Mouse (Mus musculus) heart, embryonic 10.5 days (tissue): ENCODE data around the gene Hist1h4c. TPM values are rescaled to one million over a fixed set of nuclear protein-coding genes. Genes with fewer than 3 reads are reported as not detected.

Experiments
- DNase-seq: peaks from one replicate; pipeline ENCODE4 v3.0.0-alpha.2; 2017; ENCODE audit warnings: low spot score
- H3K27ac ChIP-seq: fragments of 300-500 bp; sonication (generic); 2 replicates; pipeline ENCODE4 v1.5.1; 2016; ENCODE audit warnings: mild to moderate bottlenecking
- H3K27me3 ChIP-seq: fragments of 300-500 bp; sonication (generic); 2 replicates; pipeline ENCODE4 v1.6.1; 2016; ENCODE audit warnings: mild to moderate bottlenecking; ENCODE audit not compliant: poor library complexity, insufficient read depth, severe bottlenecking
- H3K36me3 ChIP-seq: fragments of 300-500 bp; sonication (generic); 2 replicates; pipeline ENCODE4 v1.6.1; 2016; ENCODE audit warnings: mild to moderate bottlenecking, moderate library complexity
- H3K4me1 ChIP-seq: fragments of 300-500 bp; sonication (generic); 2 replicates; pipeline ENCODE4 v1.6.1; 2016; ENCODE audit warnings: mild to moderate bottlenecking
- H3K4me3 ChIP-seq: fragments of 300-500 bp; sonication (generic); 2 replicates; pipeline ENCODE4 v1.5.1; 2016; ENCODE audit warnings: mild to moderate bottlenecking, moderate library complexity
- H3K9me3 ChIP-seq: fragments of 300-500 bp; sonication (generic); 2 replicates; pipeline ENCODE4 v1.6.1; 2016; ENCODE audit warnings: mild to moderate bottlenecking, moderate library complexity
- WGBS: fragments of 180-500 bp; shearing (Covaris S2); methylation state at CpG from one replicate; pipeline ENCODE4 v1.1.7; 2016; 5-methylcytosine and 5-hydroxymethylcytosine counted together
- polyA plus RNA-seq: library from polyadenylated mRNA; unstranded; fragments of >200 nt; fragmentation: Nextera tagmentation; extraction: Ambion mirVana; gene quantifications from 2 replicates; pipeline ENCODE4 v1.2.1, GENCODE M21; 2016

Gene Hist1h4c
- polyA plus RNA-seq, 1 experiment from 2014 or later = 3.3 TPM

- DNase-seq = no peak
- Histone ChIP-seq H3K4me3 (peak overlapping the region; percentile 65), H3K4me1 (peaks cover 9% of the 10 kb centered on the region; the same call in 1 of the 2 replicates), H3K27ac (peak overlapping the region; percentile 93), H3K27me3 (no peaks in the 10 kb centered on the region), H3K9me3 (no peaks in the 10 kb centered on the region), H3K36me3 (no peaks in the 10 kb centered on the region)
- under 1% methylated on average over 14 of the region's 14 CpGs for WGBS
Measured at GRCm38 (mm10) chr13:23739922-23740252, 41.6 kb upstream of the Hist1h4c start.

DNA sequence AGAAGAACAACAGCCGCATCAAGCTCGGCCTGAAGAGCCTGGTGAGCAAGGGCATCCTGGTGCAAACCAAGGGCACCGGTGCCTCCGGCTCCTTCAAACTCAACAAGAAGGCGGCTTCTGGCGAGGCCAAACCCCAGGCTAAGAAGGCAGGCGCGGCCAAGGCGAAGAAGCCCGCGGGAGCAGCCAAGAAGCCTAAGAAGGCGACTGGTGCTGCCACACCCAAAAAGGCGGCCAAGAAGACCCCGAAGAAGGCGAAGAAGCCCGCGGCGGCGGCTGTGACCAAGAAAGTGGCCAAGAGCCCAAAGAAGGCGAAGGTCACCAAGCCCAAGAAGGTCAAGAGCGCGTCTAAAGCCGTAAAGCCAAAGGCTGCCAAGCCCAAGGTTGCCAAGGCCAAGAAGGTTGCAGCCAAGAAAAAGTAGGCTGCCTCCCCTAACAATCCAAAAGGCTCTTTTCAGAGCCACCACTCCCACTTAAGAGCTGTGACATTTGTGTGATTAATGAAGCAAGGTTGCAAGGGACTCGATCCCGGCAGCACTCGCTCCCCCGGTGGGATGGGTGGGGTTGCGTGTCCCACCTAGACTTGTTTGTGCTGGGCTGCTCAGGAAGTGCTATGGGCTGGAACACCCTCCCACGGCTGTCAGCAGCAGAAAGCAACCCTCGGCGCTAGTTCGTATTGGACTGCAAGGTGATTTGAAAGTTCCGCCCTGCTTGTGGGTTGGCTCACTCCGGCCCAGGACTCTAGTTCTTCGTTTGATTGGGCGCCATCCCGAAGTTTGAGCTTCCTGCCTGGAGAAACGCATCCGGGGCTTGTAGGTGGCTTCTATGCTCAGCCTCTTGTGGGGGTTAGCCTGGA is 41.0 kb upstream of the Hist1h4c start:
- WGBS = under 1% methylated on average over 39 of the region's 39 CpGs
- Histone ChIP-seq H3K36me3 (no peaks in the 10 kb centered on the region), H3K4me3 (peak overlapping the region; percentile 65), H3K9me3 (no peaks in the 10 kb centered on the region), H3K4me1 (peaks cover 6% of the 10 kb centered on the region; the same call in 1 of the 2 replicates), H3K27ac (peak overlapping the region; percentile 93), H3K27me3 (no peaks in the 10 kb centered on the region)
- peak; percentile 96 for DNase-seq

DNA sequence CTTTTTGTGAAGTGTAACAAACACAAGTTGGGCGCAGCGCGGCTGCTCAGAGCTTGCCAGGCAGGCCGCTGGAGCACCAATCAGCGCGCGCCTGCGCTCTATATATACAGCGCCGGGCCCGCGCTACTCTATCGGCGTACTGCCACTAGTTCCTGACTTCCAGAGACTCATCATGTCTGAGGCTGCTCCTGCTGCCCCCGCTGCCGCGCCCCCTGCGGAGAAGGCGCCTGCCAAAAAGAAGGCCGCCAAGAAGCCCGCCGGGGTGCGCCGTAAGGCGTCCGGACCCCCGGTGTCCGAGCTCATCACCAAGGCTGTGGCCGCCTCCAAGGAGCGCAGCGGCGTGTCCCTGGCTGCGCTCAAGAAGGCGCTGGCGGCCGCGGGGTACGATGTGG is 40.4 kb upstream of the Hist1h4c start, which contains the start of gene Hist1h1c:
Gene Hist1h1c, plus strand, starts transcription at position 132 of the 392 bp plus-strand sequence.
- under 1% methylated on average over 38 of the region's 38 CpGs for WGBS
- H3K9me3 ChIP-seq = no peaks in the 10 kb centered on the region
- H3K27ac ChIP-seq = peak within 1 kb of the TSS; percentile 93
- H3K4me3 ChIP-seq = peak within 1 kb of the TSS; percentile 65
- H3K27me3 ChIP-seq = no peaks in the 10 kb centered on the region
- DNase-seq = peak; percentile 96
- no peaks in the 10 kb centered on the region for H3K36me3 ChIP-seq
- H3K4me1 ChIP-seq = peaks cover 5% of the 10 kb centered on the region; the same call in 1 of the 2 replicates

DNA sequence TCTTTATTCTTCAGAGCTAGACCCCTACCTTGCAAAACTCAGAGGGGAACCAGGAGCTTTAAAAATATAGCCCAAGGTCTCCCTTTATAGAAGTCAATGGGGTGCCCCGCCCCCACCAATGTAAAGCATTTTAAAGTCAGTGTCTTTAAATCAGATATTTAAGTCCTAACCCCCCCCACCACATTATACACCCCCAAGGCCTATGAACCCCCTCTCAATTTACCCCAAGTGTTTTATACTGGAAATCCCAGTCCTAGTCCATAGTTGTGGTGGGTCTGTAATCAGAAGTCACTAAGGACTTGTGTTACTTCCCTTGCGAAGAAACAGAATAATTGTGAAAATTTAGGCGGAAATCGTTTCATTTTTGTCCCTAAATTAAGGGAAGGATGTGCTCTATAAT is 39.8 kb upstream of the Hist1h4c start:
- H3K27me3 ChIP-seq = no peaks in the 10 kb centered on the region
- H3K4me3 ChIP-seq = peak overlapping the region; percentile 65
- H3K4me1 ChIP-seq = peaks cover 5% of the 10 kb centered on the region; the same call in 1 of the 2 replicates
- peak overlapping the region; percentile 93 for H3K27ac ChIP-seq
- no peak for DNase-seq
- 27% methylated on average over 4 of the region's 4 CpGs for WGBS
- H3K36me3 ChIP-seq = no peaks in the 10 kb centered on the region
- H3K9me3 ChIP-seq = no peaks in the 10 kb centered on the region

DNA sequence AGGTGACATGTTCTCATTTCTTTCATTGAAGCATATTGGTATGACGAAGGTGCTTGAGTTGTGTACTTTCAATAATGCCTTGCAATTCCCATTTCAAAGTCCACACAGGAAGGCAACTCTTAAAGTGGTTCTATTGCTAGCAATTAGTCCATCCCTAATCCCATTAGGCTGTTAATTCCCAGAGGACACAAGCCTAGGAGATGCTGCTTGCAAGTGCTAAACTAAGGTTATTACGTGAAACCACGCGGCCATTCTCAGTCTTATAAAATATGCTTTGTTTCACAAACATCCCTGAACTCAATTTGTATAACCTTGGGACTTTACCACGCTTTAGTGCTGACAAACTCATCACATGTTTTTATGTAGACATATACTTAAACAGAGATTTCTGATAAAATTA is 38.8 kb upstream of the Hist1h4c start:
- Histone ChIP-seq H3K27ac (peak overlapping the region; percentile 93; the same call in 1 of the 2 replicates), H3K27me3 (no peaks in the 10 kb centered on the region), H3K36me3 (no peaks in the 10 kb centered on the region), H3K4me1 (peaks cover 5% of the 10 kb centered on the region; the same call in 1 of the 2 replicates), H3K9me3 (no peaks in the 10 kb centered on the region), H3K4me3 (no peak overlapping the region)
- 86% methylated on average over 5 of the region's 5 CpGs for WGBS
- no peak for DNase-seq

DNA sequence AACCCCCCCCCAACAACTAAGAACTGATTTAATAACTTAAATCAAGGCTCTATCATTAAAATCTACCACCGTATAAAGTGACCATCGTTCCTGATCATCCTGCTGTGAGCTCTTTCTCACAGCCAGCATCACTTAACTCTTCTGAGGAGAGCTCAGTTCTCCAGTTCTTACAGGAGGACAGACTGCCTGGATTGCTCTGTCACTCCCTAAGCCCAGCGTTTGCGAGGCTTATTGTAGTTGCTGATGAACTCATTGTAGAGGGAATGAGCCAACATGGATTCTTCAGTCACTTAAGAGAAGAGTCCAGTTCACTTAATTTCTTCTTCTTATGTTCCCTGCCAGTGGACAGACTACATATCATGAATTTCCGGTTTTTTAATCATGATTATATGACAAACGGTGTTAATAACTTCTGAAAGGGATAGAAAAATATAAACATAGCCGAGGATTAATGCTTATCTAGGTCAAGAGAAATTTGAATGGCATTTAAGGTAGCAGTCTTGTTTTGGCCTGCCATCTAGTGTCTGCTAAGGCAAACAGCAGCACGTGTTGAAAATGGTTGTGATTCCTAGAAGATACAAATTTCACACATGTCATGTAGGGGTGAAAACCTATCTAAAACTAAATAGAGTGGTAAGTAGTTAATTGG is 34.0 kb upstream of the Hist1h4c start:
- no peak overlapping the region for H3K4me3 ChIP-seq
- WGBS = 23% methylated on average over 8 of the region's 8 CpGs
- H3K36me3 ChIP-seq = no peaks in the 10 kb centered on the region
- no peak for DNase-seq
- H3K9me3 ChIP-seq = no peaks in the 10 kb centered on the region
- no peaks in the 10 kb centered on the region for H3K27me3 ChIP-seq
- peaks cover 4% of the 10 kb centered on the region for H3K4me1 ChIP-seq
- H3K27ac ChIP-seq = no peak overlapping the region

GRCm38 (mm10) chr13:23730479-23730878 is 32.2 kb upstream of the Hist1h4c start:
- Histone ChIP-seq H3K9me3 (no peaks in the 10 kb centered on the region), H3K36me3 (no peaks in the 10 kb centered on the region), H3K27me3 (no peaks in the 10 kb centered on the region), H3K27ac (no peak overlapping the region; the same call in 1 of the 2 replicates), H3K4me1 (peaks cover 4% of the 10 kb centered on the region), H3K4me3 (no peak overlapping the region)
- peak; percentile 82 for DNase-seq
- 20% methylated on average over 8 of the region's 8 CpGs for WGBS

- Histone ChIP-seq H3K9me3 (no peaks in the 10 kb centered on the region), H3K36me3 (no peaks in the 10 kb centered on the region), H3K4me3 (no peak overlapping the region), H3K4me1 (peaks cover 8% of the 10 kb centered on the region), H3K27ac (no peak overlapping the region), H3K27me3 (no peaks in the 10 kb centered on the region)
- WGBS = 92% methylated on average over 5 of the region's 5 CpGs
- DNase-seq = no peak
Measured at GRCm38 (mm10) chr13:23729706-23730105, 31.5 kb upstream of the Hist1h4c start.

- Histone ChIP-seq H3K9me3 (no peaks in the 10 kb centered on the region), H3K36me3 (no peaks in the 10 kb centered on the region), H3K27ac (no peak overlapping the region), H3K4me1 (peaks cover 13% of the 10 kb centered on the region), H3K27me3 (no peaks in the 10 kb centered on the region), H3K4me3 (no peak overlapping the region)
- WGBS = 91% methylated on average over 9 of the region's 9 CpGs
- no peak for DNase-seq
Measured at GRCm38 (mm10) chr13:23729192-23729525, 30.9 kb upstream of the Hist1h4c start.

- H3K27me3 ChIP-seq = no peaks in the 10 kb centered on the region
- WGBS = 71% methylated on average over 18 of the region's 18 CpGs
- H3K4me1 ChIP-seq = peaks cover 18% of the 10 kb centered on the region
- no peaks in the 10 kb centered on the region for H3K9me3 ChIP-seq
- no peak overlapping the region for H3K4me3 ChIP-seq
- DNase-seq = no peak
- no peaks in the 10 kb centered on the region for H3K36me3 ChIP-seq
- no peak overlapping the region for H3K27ac ChIP-seq
Measured at GRCm38 (mm10) chr13:23728472-23729191, 30.4 kb upstream of the Hist1h4c start.

DNA sequence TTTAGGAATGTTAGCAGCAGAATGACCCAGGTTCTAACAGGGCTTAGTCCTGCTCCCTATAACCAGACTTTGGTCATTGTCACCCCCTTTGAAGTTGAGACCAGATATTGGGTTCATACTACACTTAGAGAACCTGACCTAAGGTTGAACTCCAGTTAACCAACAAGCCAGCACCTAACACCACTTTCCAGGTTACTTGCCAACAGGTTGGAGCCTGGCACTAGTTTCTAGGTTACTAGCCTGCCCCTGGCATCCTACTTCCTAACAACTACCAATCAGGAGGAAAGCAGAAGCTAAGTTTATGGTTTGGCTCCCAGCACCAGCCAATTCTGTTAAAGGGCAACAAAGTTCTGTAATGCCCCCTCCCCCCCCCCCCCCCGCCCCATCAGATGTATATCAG is 27.0 kb upstream of the Hist1h4c start:
- DNase-seq = no peak
- no peaks in the 10 kb centered on the region for H3K27me3 ChIP-seq
- WGBS = 63% methylated on average over 1 of the region's 1 CpGs
- H3K27ac ChIP-seq = peak overlapping the region; percentile 73; the same call in 1 of the 2 replicates
- H3K36me3 ChIP-seq = no peaks in the 10 kb centered on the region
- H3K4me3 ChIP-seq = no peak overlapping the region
- H3K9me3 ChIP-seq = no peaks in the 10 kb centered on the region
- H3K4me1 ChIP-seq = peaks cover 15% of the 10 kb centered on the region

GRCm38 (mm10) chr13:23724239-23724638 is 26.0 kb upstream of the Hist1h4c start:
- DNase-seq = no peak

More at GRCm38 (mm10) chr13:23724239-23724638, 26.0 kb upstream of the Hist1h4c start:
- Histone ChIP-seq H3K4me3 (no peak overlapping the region), H3K4me1 (peaks cover 15% of the 10 kb centered on the region), H3K9me3 (no peaks in the 10 kb centered on the region), H3K27me3 (no peaks in the 10 kb centered on the region), H3K36me3 (no peaks in the 10 kb centered on the region), H3K27ac (peak overlapping the region; percentile 73; the same call in 1 of the 2 replicates)
- 42% methylated on average over 4 of the region's 4 CpGs for WGBS
